Mouse (Mus musculus) liver, embryonic 14.5 days (tissue): Measurements from ENCODE around the gene Myh9.

Experiments used
- CTCF ChIP-seq: IDR thresholded peaks from 2 replicates; pipeline ENCODE4 v1.5.1; 2016; ENCODE audit warnings: antibody characterized with exemption, low read depth, control low read depth
- EP300 ChIP-seq: IDR thresholded peaks from 2 replicates; pipeline ENCODE4 v1.6.1; 2016; ENCODE audit warnings: antibody characterized with exemption, low read depth

- peak; percentile 16; the same call in 1 of the 2 replicates for TF ChIP-seq CTCF
- peak; percentile 96 for TF ChIP-seq EP300
Measured at GRCm38 (mm10) chr15:77773099-77773915, 68.7 kb downstream of the Myh9 start.
